Comparison of ENCODE assay signal across 16 mouse cellular contexts in the genomic region with DNA sequence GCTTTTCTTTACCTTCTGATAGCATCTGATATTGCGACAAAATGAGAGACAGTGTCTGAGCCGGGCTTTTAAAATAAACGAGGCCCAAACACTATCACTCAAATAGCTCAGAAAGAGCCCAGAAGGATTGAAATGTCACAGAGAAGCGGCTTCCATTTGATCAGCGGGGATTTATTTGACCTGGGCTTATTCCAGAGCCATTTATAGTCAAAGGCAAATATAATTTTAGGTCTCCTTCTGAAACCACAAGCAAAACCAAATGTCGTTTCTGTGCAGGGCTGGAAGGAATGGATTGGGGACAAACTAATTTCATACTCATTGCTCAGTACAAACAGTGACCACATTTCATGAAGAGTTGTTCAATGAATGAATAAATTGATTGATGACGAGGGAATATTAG.
"Had no signal": no experiment of that assay in that cellular context is flagged by ENCODE, and none has a peak within 500 bp of the region (broad histone marks: within the 10 kb centered on the region; RNA-seq: fewer than 3 reads in every experiment).

No protein-coding gene starts in this region.

- H3K9ac ChIP-seq: neural tube, embryonic 12.5 days; neural tube, embryonic 13.5 days; neural tube, embryonic 15.5 days; stomach, embryonic 15.5 days had no signal

- H3K36me3 ChIP-seq: neural tube, embryonic 12.5 days; neural tube, embryonic 13.5 days; neural tube, embryonic 15.5 days; stomach, embryonic 15.5 days had no signal

- H3K27ac ChIP-seq: neural tube, embryonic 12.5 days; neural tube, embryonic 13.5 days; neural tube, embryonic 15.5 days; stomach, embryonic 15.5 days; stomach, postnatal 0 days had no signal

- H3K27me3 ChIP-seq: neural tube, embryonic 12.5 days; neural tube, embryonic 13.5 days; neural tube, embryonic 15.5 days; stomach, embryonic 15.5 days had no signal

- H3K4me2 ChIP-seq: neural tube, embryonic 12.5 days; neural tube, embryonic 13.5 days; neural tube, embryonic 15.5 days; stomach, embryonic 15.5 days had no signal

- H3K4me1 ChIP-seq: neural tube, embryonic 12.5 days; neural tube, embryonic 13.5 days; neural tube, embryonic 15.5 days; stomach, embryonic 15.5 days had no signal

- H3K9me3 ChIP-seq: neural tube, embryonic 12.5 days; neural tube, embryonic 13.5 days; neural tube, embryonic 15.5 days; stomach, embryonic 15.5 days had no signal

- H3K4me3 ChIP-seq: neural tube, embryonic 12.5 days; neural tube, embryonic 13.5 days; neural tube, embryonic 15.5 days; stomach, embryonic 15.5 days had no signal

- DNase-seq: retina, postnatal 1 day; right cerebral cortex, adult 18-20 months; right cerebral cortex, postnatal 14 days; right cerebral cortex, postnatal 25 days; right cerebral cortex, postnatal 4 days; thymus, adult 18-20 months; thymus, adult 2 months; thymus, postnatal 14 days; thymus, postnatal 25 days; thymus, postnatal 36 days; thymus, postnatal 4 days had no signal
